Mouse (Mus musculus): ENCODE data around the gene Usp29.

- TF ChIP-seq CTCF (IDR thresholded peaks at IDR 0.05; ENCODE audit: borderline replicate concordance, insufficient read depth, low read depth, low read length): no peak
- TF ChIP-seq POLR2A (IDR thresholded peaks at IDR 0.05; ENCODE audit: borderline replicate concordance, insufficient read depth, low read length): no peak
These were observed 26.5 kb downstream of the Usp29 start for GRCm38 (mm10) chr7:6756777-6757291.

Measured in cerebellum, adult 2 months (tissue).